Mouse (Mus musculus) intestine, embryonic 15.5 days (tissue): ENCODE measurements around the gene Dglucy. TPM values are rescaled to one million over a fixed set of nuclear protein-coding genes. Genes with fewer than 3 reads are reported as not detected.

Source experiments
- ATAC-seq: fragments of 200-750 bp; cut with Nextera tagmentation; 2 replicates; pipeline ENCODE4 v1.8.0; 2017; ENCODE audit warnings: moderate TSS enrichment, moderate library complexity
- H3K27ac ChIP-seq: fragments of 300-500 bp; sonication (generic); 2 replicates; pipeline ENCODE4 v1.5.1; 2015; ENCODE audit warnings: mild to moderate bottlenecking, inconsistent platforms
- H3K27me3 ChIP-seq: fragments of 300-500 bp; sonication (generic); replicated peaks from 2 replicates; pipeline ENCODE4 v1.6.1; 2015; ENCODE audit warnings: inconsistent platforms
- H3K36me3 ChIP-seq: fragments of 300-500 bp; sonication (generic); 2 replicates; pipeline ENCODE4 v1.6.1; 2015; ENCODE audit warnings: inconsistent platforms
- H3K4me1 ChIP-seq: fragments of 300-500 bp; sonication (generic); replicated peaks from 2 replicates; pipeline ENCODE4 v1.6.1; 2015; ENCODE audit warnings: inconsistent platforms
- H3K4me2 ChIP-seq: fragments of 300-500 bp; sonication (generic); replicated peaks from 2 replicates; pipeline ENCODE4 v1.6.1; 2015; ENCODE audit warnings: mild to moderate bottlenecking, inconsistent platforms
- H3K4me3 ChIP-seq: fragments of 300-500 bp; sonication (generic); replicated peaks from 2 replicates; pipeline ENCODE4 v1.5.1; 2015; ENCODE audit warnings: inconsistent platforms
- H3K9ac ChIP-seq: fragments of 300-500 bp; sonication (generic); 2 replicates; pipeline ENCODE4 v1.6.1; 2015; ENCODE audit warnings: inconsistent platforms
- H3K9me3 ChIP-seq: fragments of 300-500 bp; sonication (generic); 2 replicates; pipeline ENCODE4 v1.6.1; 2016; ENCODE audit warnings: inconsistent platforms
- WGBS: fragments of 180-500 bp; shearing (Covaris S2); methylation state at CpG from one replicate; pipeline ENCODE4 v1.1.7; 2015; 5-methylcytosine and 5-hydroxymethylcytosine counted together
- polyA plus RNA-seq: library from polyadenylated mRNA; unstranded; fragments of >200 nt; fragmentation: Nextera tagmentation; extraction: Ambion mirVana; gene quantifications from 2 replicates; pipeline ENCODE4 v1.2.1, GENCODE M21; 2015

Dglucy gene
- polyA plus RNA-seq, 1 experiment from 2014 or later: 2.5 TPM

DNA sequence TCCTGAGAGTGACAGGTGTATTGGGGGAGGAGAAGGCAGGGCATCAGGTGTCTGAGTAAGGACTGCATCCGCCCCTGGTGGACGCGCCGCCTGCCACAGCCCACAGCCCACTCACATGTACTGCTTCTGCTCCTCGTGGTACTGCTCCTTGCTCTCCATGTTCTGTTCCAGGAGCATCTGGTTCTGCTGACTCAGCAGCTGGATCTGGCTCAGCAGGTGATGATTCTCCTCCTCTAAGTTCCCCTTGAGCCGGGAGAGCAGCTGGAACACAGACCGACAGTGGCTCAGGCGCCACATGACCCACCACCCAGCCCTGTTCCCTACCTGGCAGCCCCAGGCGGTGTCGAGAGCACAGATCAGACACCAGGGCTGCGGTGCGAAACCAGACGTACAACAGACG lies 152.8 kb downstream of the Dglucy start:
- Histone ChIP-seq H3K27me3 (no peaks in the 10 kb centered on the region), H3K4me3 (no peak overlapping the region), H3K4me1 (no peaks in the 10 kb centered on the region), H3K36me3 (peaks cover 19% of the 10 kb centered on the region), H3K27ac (no peak overlapping the region), H3K9ac (no peak overlapping the region), H3K9me3 (no peaks in the 10 kb centered on the region), H3K4me2 (no peak overlapping the region)
- 93% methylated on average over 14 of the region's 14 CpGs for WGBS
- ATAC-seq: no peak

DNA sequence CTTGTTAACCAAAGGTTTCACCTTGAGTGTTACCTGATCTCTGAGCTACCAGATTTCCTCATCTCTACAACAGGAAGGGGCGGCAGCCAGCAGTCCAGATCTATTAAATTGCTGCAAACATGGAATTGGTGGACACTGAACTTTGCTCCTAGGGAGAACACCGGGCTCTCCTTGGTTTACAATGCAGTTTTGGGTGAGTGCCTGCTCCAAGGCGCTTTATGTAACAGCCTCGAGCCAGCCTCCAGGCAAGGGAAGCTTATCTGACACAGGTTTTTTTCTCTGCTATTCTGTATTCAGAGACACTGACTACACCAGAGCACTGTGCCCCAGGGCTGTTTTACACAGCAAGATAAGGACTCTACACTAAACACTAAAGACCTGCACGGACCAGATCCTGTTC lies 155.9 kb downstream of the Dglucy start:
- Histone ChIP-seq H3K9me3 (no peaks in the 10 kb centered on the region), H3K4me2 (no peak overlapping the region), H3K9ac (no peak overlapping the region), H3K27ac (no peak overlapping the region), H3K4me1 (0 out of 2 replicates have a peak, but pooled peaks cover 3% of the 10 kb centered on the region), H3K4me3 (no peak overlapping the region), H3K27me3 (no peaks in the 10 kb centered on the region), H3K36me3 (peaks cover 19% of the 10 kb centered on the region)
- 67% methylated on average over 5 of the region's 5 CpGs for WGBS
- ATAC-seq: peak; percentile 35

DNA sequence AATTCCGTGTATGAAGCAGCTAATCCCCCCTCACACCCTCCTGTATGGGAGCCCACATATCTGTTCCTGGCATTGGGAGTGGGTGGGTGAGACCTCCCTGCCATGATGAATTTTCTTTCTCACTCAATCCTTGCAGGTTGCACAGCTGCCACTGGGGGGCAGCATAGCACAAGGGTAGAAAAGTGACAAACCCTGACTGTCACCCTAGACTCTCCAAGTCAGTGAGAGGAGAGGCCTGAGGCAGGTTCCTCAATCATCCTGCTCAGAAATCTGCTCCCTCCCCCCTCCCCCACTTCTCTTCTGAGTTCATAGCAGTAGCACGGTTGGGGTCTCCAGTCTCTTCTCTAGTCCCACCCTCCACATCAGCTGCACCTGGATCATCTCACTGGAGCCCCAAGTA lies 157.3 kb downstream of the Dglucy start:
- Histone ChIP-seq H3K9me3 (no peaks in the 10 kb centered on the region), H3K27ac (no peak overlapping the region), H3K9ac (no peak overlapping the region), H3K4me2 (no peak overlapping the region), H3K4me1 (0 out of 2 replicates have a peak, but pooled peaks cover 3% of the 10 kb centered on the region), H3K4me3 (no peak overlapping the region), H3K27me3 (no peaks in the 10 kb centered on the region), H3K36me3 (peaks cover 15% of the 10 kb centered on the region; the same call in 1 of the 2 replicates)
- 12% methylated on average over 2 of the region's 2 CpGs for whole genome bisulfite sequencing
- peak; percentile 52 for ATAC-seq

DNA sequence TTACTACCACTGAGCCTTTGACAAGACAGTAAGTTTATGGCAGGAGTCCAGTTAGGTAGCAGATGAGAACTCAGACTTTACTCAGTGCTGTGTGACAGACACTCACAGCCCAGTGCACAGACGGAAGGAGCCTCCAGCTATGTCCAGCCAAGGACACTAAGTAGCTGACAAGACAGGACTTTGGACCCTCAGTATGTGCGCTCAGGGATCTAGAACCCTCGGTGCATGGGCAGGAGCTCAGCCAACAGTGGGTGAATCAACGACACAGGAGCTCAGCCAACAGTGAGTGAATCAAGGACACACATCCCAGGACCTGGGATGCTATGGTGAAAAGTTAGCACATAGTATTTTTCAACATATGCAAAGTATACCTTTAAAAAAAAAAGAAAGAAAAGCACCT lies 157.9 kb downstream of the Dglucy start:
- H3K9me3 ChIP-seq: no peaks in the 10 kb centered on the region
- no peak overlapping the region for H3K9ac ChIP-seq
- H3K4me3 ChIP-seq: no peak overlapping the region
- ATAC-seq: peak; percentile 36; the same call in 1 of the 2 replicates
- H3K4me1 ChIP-seq: 0 out of 2 replicates have a peak, but pooled peaks cover 3% of the 10 kb centered on the region
- no peak overlapping the region for H3K27ac ChIP-seq
- no peaks in the 10 kb centered on the region for H3K27me3 ChIP-seq
- WGBS: 75% methylated on average over 4 of the region's 4 CpGs
- H3K36me3 ChIP-seq: peaks cover 15% of the 10 kb centered on the region; the same call in 1 of the 2 replicates
- H3K4me2 ChIP-seq: no peak overlapping the region

DNA sequence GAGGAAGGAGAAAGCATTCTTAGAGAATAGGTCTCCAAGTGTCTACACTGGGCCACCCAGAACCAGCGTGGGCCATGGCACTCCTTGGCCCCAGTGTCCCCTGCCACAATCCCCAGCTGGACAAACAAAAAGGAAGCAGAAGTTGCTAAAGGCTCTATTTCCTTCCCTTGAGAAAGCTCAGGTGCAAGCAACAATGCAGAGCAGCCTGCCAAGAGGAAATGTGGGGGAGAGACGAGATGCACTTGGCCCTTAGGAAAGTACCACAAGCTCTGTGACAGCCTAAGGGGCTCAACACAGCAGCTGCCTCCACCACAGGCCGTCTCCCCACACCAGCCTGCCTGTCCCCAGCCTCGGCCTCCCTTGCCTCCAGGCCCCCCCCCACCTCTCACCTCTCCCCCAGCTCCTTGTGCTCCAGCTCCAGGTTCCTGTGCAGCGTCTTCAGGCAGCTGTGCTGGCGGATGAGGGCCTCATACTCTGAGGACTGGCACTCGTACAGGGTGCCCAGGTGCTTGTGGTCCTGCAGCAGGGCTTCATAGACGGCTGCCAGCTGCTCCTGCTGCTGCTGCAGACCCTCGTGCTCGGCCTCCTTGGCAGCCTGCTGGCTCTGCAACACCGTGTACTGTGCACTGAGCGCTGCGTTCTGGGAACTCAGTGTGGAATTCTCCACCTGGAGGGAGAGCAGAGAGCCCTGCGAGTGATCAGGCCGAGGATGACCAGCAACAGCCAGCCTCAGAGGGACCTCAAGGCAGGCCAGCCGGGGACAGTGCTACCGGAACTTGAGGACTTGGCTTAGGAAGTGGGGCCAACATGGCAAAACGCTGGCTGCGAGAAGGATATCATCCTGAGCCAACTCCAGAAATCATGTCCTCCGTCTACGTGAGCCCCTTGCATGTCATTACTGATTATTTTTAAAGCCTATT lies 158.8 kb downstream of the Dglucy start:
- 0 out of 2 replicates have a peak, but pooled peaks cover 3% of the 10 kb centered on the region for H3K4me1 ChIP-seq
- no peak overlapping the region for H3K9ac ChIP-seq
- H3K27me3 ChIP-seq: no peaks in the 10 kb centered on the region
- WGBS: 69% methylated on average over 21 of the region's 21 CpGs
- no peaks in the 10 kb centered on the region for H3K9me3 ChIP-seq
- no peak overlapping the region for H3K4me2 ChIP-seq
- H3K36me3 ChIP-seq: peaks cover 15% of the 10 kb centered on the region; the same call in 1 of the 2 replicates
- ATAC-seq: no peak
- H3K4me3 ChIP-seq: no peak overlapping the region
- H3K27ac ChIP-seq: peak overlapping the region; percentile 66

DNA sequence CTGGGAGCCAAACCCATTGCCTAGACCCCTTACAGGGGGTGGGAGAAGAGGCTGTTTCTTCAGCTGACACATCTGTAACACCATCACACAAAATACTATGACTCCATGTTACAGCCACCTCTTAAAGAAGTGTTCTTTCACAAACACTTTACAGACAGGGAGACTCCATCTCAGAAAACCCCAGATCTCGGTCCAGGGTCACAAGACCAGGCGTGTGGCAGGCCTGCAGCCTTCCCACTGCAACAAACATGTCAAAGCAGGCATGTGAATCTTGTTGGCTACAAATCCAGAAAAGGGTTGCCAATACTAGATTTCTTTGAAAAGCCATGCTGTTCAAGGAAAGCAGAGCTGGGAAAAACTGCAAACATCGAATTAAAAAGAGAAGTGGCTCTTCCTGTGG lies 162.5 kb downstream of the Dglucy start:
- Histone ChIP-seq H3K4me2 (no peak overlapping the region), H3K4me1 (0 out of 2 replicates have a peak, but pooled peaks cover 3% of the 10 kb centered on the region), H3K36me3 (peaks cover 16% of the 10 kb centered on the region; the same call in 1 of the 2 replicates), H3K27ac (no peak overlapping the region), H3K4me3 (no peak overlapping the region), H3K9ac (no peak overlapping the region), H3K27me3 (no peaks in the 10 kb centered on the region), H3K9me3 (no peaks in the 10 kb centered on the region)
- ATAC-seq: no peak
- WGBS: 77% methylated on average over 3 of the region's 3 CpGs

DNA sequence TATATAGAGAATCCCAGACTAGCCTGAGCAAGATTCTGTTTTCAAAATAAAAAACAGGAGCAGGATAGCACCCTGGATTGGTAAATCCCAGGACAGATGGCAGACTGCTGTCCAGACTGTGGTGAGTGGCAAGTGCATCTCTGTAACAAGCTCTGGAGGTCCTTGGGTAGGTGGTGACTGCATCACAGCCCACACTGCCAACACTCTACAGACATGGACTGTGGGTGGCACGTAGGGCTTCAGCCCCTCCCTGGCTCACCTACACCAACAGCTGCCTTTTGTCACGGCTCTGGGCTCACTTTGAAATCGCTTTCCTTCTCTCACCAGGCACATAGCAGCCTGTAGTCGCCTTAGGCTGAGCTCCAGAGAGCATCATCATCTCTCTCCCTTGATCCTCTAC lies 164.3 kb downstream of the Dglucy start:
- Histone ChIP-seq H3K4me3 (no peak overlapping the region), H3K36me3 (peaks cover 20% of the 10 kb centered on the region; the same call in 1 of the 2 replicates), H3K9ac (no peak overlapping the region), H3K9me3 (no peaks in the 10 kb centered on the region), H3K27me3 (no peaks in the 10 kb centered on the region), H3K4me1 (no peaks in the 10 kb centered on the region), H3K4me2 (no peak overlapping the region), H3K27ac (no peak overlapping the region)
- no peak for ATAC-seq
- WGBS: 71% methylated on average over 4 of the region's 4 CpGs

DNA sequence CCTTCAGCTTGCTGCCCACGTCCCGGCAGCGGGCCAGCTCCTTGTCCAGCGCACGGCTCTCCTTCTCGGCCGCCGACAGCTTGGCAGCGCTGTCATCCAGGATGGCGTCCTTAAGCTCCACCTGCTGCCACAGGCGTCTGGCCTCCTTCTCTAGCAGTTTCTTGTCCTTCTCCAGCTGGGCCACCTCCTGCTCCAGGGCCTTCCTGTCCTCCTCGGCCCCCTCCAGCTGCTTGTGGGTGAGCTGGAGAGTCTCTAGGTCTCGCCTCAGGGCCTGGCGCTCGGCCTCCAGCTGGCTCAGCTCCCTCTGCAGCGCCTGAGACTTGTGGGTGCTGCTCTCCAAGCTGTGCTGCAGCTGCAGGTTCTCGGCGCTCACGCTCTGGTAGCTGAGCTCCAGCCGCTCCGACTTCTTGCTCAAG lies 166.1 kb downstream of the Dglucy start:
- Histone ChIP-seq H3K4me3 (no peak overlapping the region), H3K4me1 (no peaks in the 10 kb centered on the region), H3K4me2 (no peak overlapping the region), H3K9ac (no peak overlapping the region), H3K36me3 (peaks cover 11% of the 10 kb centered on the region), H3K9me3 (no peaks in the 10 kb centered on the region), H3K27me3 (no peaks in the 10 kb centered on the region), H3K27ac (no peak overlapping the region)
- 0 out of 2 replicates have a peak, but pooled peaks have one; percentile 15 for ATAC-seq
- WGBS: 86% methylated on average over 21 of the region's 21 CpGs

DNA sequence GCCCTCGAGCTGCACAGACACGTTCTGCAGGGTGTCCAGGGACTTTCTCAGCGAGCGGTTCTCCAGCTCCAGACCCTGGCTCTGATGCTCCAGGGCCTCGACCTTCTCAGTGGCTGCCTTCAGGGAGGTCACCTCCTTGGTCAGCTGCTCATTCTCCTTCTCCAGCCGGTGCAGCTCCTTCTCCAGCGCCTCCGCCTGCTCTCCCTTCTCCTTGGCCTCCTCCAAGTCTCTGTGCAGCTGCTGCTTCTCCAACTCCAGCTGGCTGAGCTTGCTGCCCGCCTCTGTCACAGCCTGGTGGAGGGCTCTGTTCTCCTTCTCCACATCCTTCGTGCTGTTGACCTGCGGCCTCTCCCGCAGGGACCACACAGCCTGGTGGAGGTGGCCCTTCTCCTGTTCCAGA lies 166.6 kb downstream of the Dglucy start:
- H3K4me2 ChIP-seq: no peak overlapping the region
- H3K4me3 ChIP-seq: no peak overlapping the region
- H3K9me3 ChIP-seq: no peaks in the 10 kb centered on the region
- peaks cover 8% of the 10 kb centered on the region for H3K36me3 ChIP-seq
- WGBS: 71% methylated on average over 12 of the region's 12 CpGs
- no peak overlapping the region for H3K9ac ChIP-seq
- H3K27ac ChIP-seq: no peak overlapping the region
- ATAC-seq: peak; percentile 24; the same call in 1 of the 2 replicates
- H3K4me1 ChIP-seq: no peaks in the 10 kb centered on the region
- H3K27me3 ChIP-seq: no peaks in the 10 kb centered on the region

DNA sequence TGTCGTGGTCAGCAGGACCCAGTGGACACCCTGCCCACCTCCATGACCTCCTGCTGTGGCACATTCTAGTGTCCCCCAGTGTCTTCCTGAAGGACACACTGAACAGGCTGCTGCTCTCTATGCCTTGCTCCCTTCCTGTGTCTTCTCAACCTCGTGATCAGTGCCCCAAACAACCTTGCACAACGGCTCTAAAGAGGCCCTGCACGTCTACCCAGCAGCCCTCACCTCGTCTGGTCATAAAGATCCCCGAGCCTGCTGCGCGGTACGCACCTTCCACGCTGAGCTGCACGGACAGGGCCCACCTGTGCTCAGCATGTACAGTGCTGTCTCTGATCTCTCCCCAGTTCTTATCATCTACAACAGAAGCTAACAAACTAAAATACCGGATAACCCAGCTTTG lies 167.1 kb downstream of the Dglucy start:
- Histone ChIP-seq H3K36me3 (peaks cover 8% of the 10 kb centered on the region), H3K4me3 (no peak overlapping the region), H3K9me3 (no peaks in the 10 kb centered on the region), H3K4me1 (no peaks in the 10 kb centered on the region), H3K27ac (no peak overlapping the region), H3K4me2 (no peak overlapping the region), H3K27me3 (no peaks in the 10 kb centered on the region), H3K9ac (no peak overlapping the region)
- peak; percentile 44; the same call in 1 of the 2 replicates for ATAC-seq
- 72% methylated on average over 12 of the region's 12 CpGs for WGBS
